Mouse (Mus musculus): ENCODE measurements around the gene Gm4969.

Gm4969 gene

DNA sequence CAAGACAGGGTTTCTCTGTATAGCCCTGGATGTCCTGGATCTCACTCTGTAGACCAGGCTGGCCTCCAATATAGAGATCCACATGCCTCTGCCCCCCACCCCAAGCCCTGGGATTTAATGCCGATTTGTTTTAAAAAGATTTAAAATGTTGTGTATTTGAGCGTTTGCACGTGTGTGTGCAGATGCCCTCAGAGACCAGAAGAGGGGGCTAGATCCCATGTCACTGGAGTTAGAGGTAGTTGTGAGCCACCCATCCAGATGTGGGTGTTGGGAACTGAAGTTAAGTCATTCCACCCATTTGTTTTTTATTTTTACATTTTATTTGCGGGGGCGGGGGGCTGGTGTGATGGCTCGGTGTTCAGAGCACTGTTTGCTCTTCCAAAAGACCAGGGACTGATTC, 43.7 kb downstream of the Gm4969 start:
- intact Hi-C loops (cut with DNase I): no loop called here

DNA sequence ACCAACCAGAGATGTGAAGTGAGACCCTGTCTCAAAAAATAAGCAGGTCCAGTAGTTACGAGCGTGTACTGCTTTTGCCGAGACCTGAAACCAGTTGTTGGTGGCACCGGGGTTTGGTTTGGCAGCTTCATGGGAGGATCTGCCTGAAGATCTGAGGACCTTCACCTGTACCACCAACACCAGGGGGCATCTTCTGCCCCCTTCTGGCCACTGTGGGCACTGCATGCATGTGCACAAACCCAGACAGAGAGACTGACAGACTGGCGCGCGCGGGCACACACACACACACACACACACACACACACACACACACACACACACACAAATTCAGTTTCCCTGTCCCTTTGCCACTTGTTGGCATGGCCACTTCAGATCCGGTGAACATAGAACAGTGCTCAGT, 44.7 kb downstream of the Gm4969 start:
- intact Hi-C loops (cut with DNase I): no loop called here

DNA sequence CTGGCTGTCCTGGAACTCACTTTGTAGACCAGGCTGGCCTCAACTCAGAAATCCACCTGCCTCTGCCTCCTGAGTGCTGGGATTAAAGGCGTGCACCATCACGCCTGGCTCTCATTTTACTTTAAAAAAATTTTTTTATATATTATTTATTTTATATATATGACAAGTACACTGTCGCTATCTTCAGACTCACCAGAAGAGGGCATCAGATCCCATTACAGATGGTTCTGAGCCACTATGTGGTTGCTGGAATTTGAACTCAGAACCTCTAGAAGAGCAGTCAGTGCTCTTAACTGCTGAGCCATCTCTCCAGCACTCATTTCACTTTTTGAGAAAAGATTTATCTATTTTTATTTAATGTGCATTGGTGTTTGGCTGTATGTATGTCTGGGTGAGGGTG, 47.1 kb downstream of the Gm4969 start:
- intact Hi-C loops (cut with DNase I): loop anchor here (2.0 kb wide), 1 partner anchor 22 kb away; no protein-coding TSS in a partner anchor

DNA sequence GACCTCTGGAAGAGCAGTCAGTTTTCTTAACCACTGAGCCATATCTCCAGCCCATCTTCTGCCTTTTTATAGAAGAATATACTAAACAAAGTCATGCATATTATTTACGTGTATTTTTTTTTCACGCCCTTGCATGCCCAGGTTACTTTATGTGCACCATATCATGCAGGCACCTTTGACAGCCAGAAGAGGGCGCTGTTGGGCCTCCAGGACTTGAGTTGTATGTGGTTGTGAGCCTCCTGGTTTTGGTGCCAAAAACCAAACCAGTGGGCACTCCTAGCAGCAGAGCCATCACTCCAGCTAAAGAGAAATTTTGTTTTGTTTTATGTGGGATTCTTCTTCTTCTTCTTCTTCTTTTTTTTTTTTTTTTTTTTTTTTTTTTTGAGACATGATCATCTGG, 48.7 kb downstream of the Gm4969 start:
- intact Hi-C loops (cut with DNase I): no loop called here

DNA sequence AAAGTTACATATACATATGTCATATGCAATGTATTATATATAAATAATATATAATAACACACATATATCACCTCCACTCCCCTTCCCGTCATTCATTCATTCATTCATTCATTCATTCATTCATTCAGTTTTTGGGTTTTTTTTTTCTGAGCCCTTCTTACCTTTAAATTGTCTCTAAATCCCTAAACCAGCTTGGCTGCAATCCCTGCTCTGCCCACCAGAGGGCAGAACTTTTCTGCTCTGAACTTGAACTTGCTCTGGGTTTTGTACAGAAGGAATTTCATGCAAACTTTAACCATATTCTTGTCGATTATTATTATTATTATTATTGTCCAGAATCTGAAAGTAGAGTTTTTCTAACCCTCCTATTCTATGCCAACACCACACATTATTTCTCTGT, 49.5 kb downstream of the Gm4969 start:
- intact Hi-C loops (cut with DNase I): no loop called here

DNA sequence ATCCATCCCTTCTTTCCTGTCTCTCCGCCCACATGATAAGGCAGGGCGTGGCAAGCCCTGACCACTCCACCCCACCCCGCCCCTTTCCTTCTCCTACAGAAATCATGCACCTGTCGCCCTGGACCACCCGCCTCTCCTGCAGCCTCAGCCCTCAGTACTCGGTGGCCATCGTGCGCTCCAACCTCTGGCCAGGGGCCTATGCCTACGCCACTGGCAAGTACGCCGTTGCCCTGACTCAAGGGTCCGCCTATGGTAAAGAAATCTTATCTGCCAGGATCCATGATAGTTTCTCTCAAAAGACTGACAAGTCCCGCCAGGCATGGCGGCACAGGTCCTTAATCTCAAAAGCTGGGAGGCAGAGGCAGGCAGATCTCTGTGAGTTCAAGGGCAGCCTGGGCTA, 50.2 kb downstream of the Gm4969 start:
- intact Hi-C loops (cut with DNase I): no loop called here

DNA sequence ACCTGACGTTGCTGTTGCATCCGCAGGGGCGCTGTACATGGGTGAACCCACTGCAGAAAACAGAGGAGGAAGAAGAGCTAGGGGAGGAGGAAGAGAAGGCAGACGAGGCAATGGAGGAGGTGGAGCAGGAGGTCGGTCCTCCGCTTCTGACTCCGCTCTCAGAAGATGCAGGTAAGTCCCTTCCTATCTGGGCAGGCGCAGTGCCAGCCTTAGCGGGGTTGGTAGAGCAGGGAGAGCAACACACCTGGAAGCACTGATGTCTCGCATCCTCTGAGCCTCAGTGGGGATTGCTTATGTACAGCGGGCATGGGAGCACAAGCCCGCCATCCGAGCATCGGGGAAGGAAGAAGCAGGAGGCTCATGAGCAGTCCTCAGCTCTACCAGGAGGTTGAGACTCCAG, 51.1 kb downstream of the Gm4969 start:
- intact Hi-C loops (cut with DNase I): no loop called here

DNA sequence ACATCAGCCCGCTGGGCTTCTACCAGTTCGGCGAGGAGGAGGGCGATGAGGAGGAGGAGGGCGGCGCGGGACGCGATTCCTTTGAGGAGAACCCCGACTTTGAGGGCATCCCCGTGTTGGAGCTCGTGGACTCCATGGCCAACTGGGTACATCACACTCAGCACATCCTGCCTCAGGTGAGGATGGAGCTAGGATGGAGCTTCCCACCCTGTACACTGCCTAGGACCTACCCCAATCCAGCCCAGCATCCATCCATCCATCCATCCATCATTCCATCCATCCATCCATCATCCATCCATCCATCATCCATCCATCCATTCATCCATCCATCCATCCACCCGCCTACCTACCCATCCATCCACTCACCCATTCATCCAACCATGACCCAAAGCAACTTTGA, 52.3 kb downstream of the Gm4969 start:
- intact Hi-C loops (cut with DNase I): no loop called here

DNA sequence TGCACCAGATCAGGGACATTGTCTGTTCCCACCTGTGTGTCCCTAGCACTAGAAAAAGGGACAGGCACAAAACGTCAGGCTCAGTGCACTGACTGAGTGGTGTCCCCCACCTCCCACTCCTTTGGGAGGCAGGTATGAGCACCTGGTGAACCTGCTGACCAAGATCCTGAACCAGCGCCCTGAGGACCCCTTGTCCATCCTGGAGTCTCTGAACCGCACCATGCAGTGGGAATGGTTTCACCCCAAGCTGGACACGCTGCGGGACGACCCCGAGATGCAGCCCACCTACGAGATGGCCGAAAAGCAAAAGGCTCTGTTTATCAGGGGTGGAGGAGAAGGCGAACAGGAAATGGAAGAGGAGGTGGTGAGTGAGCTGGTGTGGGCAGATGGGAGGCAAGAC, 60.8 kb downstream of the Gm4969 start:
- intact Hi-C loops (cut with DNase I): no loop called here

DNA sequence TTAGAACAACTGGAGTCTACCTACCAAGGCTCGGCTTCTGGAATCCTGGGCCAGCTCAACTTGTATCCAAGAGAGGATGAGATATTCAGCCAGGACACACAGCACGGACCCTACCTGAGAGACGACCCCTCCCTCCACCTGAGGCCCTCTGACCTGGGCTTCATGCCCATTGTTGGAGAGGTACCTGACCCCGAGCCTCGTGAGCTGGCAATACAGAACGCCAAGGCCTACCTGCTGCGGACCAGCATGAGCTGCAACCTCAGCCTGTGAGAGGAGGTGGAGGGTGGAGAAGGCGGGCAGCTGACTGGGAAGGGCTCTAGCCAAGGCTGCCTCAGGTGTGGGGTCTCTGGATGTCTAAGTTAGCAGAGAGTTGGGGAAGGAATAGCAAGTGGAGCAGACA, 63.1 kb downstream of the Gm4969 start:
- intact Hi-C loops (cut with DNase I): no loop called here

DNA sequence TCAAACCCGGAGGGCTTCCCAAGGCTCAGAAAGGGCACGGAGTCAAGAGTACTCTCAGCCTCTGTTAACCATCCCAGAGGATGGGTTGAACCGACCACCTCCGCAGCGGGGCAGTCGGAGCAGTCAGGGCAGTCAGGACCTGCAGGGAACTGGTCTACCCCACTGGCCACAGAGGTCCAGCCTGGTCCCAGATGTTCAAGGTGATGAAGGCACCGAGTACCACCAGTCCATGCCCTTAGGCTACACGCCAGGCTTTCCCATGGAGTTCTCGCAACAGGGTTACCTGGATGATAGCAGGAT, 63.4 kb downstream of the Gm4969 start:
- intact Hi-C loops (cut with DNase I): no loop called here

DNA sequence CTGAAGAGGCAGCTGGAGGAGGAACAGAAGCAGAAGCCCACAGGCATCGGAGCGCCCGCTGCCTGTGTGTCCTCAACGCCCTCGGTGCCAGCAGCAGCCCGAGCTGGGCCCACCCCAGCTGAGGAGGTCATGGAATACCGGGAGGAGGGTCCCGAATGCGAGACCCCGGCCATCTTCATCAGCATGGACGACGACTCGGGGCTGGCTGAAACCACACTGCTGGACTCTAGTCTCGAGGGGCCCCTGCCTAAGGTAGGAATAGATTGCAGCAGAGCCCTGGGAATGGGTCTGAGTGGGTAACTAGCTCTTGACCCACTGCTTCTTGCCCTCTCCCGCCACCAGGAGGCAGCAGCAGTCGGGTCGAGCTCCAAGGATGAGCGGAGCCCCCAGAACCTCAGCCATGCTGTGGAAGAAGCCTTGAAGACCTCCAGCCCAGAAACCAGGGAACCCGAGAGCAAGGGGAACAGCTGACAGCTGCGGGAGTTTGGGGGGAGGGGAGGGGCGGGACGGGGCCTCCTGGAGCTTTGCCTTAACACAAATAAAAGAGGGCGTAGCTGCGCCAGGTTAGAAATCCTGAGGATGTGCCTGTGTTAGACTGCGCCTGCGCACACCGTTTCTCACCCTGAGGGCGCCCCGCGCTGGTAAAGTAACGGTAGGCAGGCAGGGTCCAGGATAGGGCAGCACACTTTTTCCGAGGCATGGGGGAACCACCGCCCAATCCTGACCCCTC, 64.0 kb downstream of the Gm4969 start, which contains the start of gene Rsph6a:
TSS of gene Rsph6a (plus strand) at position 644 of the 730 bp plus-strand sequence.
- intact Hi-C loops (cut with DNase I): no loop called here

DNA sequence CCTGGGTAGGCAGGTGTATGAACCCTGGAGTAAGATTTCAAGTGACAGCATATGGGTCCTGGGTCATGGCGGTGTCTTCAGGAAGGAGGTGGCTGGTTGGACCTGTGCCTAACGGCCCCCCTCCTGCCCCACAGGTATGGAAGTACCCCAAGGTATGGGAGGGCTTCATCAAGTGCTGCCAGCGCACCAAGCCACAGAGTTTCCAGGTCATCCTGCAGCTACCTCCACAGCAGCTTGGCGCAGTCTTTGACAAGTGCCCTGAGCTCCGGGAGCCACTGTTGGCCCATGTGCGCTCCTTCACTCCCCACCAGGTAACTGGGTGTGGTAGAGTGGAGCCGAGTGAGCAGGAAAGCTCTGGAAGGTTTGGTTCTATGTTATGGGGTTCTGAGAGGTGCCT, 65.0 kb downstream of the Gm4969 start:
- intact Hi-C loops (cut with DNase I): no loop called here

DNA sequence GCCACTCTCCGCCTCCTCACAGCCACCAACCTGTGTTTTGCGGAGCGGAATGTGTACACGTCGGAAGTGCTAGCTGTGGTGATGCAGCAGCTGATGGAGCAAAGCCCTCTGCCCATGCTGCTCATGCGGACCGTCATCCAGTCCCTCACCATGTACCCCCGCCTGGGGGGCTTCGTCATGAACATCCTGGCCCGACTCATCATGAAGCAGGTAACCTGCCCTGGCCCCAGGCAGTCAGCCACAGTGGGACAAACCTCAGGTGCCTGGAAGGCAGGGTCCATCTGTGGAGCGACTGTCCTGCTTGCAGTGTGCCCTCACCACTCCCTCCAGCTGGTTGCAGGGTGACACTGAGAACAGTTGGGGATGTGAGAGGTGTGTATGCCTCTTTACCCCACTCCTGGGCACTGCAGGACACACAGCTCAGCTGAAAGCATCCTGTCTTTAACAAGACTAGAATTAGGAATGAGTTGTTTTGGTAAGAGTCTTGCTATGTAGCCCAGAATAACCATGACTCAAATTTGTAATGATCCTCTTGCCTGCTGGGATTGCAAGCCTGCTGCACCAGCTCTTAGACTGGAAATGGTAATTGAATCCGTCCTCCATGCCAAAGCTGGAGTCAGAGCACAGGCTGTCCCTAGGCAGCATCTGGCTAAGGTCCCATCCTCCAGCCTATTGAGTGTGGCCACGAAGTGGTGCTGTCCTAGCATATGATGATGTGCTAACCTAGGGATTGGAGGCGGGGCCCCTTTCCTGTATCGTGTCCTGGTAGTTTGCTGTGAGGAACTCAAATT, 65.6 kb downstream of the Gm4969 start:
- intact Hi-C loops (cut with DNase I): no loop called here

DNA sequence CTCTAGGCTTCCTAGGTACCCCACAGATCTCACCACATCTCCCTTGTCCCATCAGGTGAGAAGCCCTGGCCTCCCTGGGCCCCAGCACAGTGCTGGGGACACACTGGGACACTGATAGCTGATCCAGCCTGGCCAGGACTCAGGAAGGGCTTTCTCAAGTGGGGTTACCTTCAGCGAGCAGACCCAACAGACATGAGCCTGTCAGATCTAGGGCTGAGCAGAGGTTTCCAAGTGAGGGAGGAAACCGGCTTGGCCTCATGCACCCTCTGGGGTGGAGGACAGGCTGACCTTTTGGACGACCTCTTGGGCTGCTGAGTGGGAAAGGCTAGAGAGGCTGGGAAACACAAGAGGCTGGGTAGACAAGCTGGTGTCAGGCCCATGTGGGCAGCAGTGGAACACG, 67.0 kb downstream of the Gm4969 start:
- intact Hi-C loops (cut with DNase I): no loop called here

DNA sequence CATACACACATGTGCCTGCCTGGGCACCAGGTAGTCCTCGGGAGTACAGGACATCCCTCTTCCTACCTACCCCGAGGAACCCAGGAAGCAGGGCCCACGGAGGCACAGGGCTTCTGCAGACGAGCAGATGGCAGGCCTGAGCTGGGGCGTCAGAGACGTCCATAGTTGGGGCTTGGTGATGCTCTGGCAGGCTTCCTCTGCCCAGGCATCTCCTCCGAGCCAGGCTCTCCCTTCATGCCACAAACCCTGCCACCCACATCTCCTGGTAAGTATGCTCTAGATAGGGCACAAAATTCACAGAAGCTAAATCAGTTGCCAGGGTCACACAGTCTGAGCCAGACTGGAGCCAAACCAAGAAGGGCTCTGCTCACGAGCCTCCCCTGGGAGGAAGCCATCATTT, 68.0 kb downstream of the Gm4969 start:
- intact Hi-C loops (cut with DNase I): no loop called here

DNA sequence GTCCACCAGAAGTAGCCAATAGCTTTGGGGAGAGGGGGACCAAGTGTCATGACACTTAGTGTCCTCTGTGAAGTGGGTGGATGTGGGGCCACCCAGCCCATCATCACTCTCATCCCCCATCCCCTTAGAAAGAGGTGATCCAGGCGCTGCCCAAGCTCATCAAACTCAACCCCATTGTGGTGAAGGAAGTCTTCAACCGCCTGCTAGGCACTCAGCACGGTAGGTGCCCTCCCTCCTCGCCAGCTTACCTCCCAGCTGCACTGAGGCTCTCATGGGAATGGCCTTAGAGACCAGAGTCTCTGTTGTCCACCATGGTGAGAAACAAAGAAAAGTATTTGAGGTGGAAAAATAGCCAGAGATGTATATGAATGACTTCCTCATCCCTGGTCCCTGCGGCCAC, 68.9 kb downstream of the Gm4969 start:
- intact Hi-C loops (cut with DNase I): no loop called here

Small RNAs within 50 kb of the gene (microRNA-seq; reads per million reads assigned to microRNA genes)
- gene Mir3100: 1.1 to 2.0 reads per million in 2 experiments

All from adrenal gland (tissue).